Mouse (Mus musculus): ENCODE data around the gene Ccdc14.

Ccdc14 gene

GRCm38 (mm10) chr16:34690334-34691144 lies at the start of gene Ccdc14:
TSS of gene Ccdc14 (plus strand) at chr16:34690616.
- TF ChIP-seq GATA4 (IDR thresholded peaks at IDR 0.05; ENCODE audit: insufficient replicate concordance, low read length): no peak

DNA sequence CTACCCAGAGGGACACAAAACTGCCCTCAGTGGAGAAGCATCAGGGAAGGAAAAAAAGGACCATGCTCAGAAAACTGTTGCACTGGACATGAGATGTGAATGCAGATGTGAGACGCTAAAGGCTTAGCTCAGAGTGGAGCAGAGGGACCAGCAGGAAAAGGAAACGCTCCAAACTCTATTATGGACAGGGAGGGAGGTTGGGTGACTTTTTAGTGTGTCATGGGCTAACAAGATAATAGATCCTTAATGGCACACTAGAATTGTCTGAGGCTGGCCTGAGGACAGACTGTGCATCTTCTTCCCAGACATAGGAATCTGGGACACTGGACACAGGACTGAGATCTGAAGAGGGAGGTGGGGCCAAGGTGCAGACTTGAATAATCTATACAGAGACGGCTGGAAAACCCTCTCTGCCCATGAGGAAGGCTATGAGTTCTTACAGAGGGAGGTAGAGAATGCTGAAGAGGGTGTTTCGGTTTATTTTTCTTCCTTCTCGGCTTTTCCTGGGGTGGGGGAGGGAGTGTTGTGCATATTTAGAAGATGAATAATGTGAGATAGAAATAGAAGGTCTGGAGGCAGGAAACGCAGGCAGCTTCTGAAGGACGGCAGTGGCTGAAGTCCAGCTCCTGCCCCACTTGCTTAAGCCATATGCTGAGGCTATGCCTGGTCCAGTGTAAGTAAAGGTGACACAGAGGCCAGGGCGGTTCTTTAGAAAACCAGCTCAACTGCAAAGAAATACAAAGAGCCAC lies 46.7 kb upstream of the Ccdc14 start:
- no peak for TF ChIP-seq GATA4 (IDR thresholded peaks at IDR 0.05; ENCODE audit: insufficient replicate concordance, low read length)

GRCm38 (mm10) chr16:34649621-34650020 lies 40.8 kb upstream of the Ccdc14 start, which contains the start of gene Ropn1:
TSS of gene Ropn1 (plus strand) at chr16:34649921.
- no peak for TF ChIP-seq GATA4 (IDR thresholded peaks at IDR 0.05; ENCODE audit: insufficient replicate concordance, low read length)

DNA sequence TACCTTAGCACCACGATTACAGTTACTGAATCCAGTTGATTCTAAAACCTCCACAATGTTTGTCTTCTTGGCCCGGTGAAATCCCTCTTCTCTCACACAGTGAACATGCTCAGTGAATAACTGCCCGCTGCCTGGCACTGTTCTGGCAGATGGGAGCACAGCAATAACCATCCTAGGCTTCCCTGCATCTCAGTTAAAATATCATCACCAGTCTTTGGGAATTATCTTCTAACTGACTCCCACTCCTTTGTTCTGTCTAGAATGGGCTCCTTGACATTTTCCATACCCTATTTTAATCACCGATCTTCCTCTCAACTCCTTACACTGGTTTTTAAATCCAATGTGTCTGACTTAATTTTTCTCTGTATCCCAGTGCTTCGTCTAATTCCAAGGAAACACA lies 37.4 kb upstream of the Ccdc14 start:
- TF ChIP-seq GATA4 (IDR thresholded peaks at IDR 0.05; ENCODE audit: insufficient replicate concordance, low read length): no peak

- no peak for TF ChIP-seq GATA4 (IDR thresholded peaks at IDR 0.05; ENCODE audit: insufficient replicate concordance, low read length)
Measured at GRCm38 (mm10) chr16:34657983-34658382, 32.4 kb upstream of the Ccdc14 start.

DNA sequence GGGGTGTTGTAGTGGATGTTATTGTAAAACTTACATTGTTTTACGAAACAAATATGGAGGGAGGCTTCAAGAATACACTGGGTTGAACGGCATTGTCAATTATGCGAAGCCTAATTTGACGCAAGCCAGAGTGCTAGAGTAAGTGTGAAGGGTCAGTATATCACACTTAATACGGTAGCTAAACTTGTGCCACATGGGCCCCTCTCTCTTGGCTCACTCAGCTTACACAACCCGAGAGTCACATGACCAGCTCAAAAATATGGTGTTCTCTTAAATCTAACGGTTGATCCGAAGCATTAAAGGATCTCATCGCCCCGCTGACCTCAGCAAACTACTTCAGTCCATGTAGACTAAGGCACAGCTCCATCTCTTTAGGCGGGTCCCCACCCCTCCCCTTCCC lies 32.0 kb upstream of the Ccdc14 start:
- TF ChIP-seq GATA4 (IDR thresholded peaks at IDR 0.05; ENCODE audit: insufficient replicate concordance, low read length): no peak

GRCm38 (mm10) chr16:34664553-34664952 lies 25.9 kb upstream of the Ccdc14 start:
- no peak for TF ChIP-seq GATA4 (IDR thresholded peaks at IDR 0.05; ENCODE audit: insufficient replicate concordance, low read length)

- TF ChIP-seq GATA4 (IDR thresholded peaks at IDR 0.05; ENCODE audit: insufficient replicate concordance, low read length): no peak
Measured at GRCm38 (mm10) chr16:34667031-34667726, 23.2 kb upstream of the Ccdc14 start.

DNA sequence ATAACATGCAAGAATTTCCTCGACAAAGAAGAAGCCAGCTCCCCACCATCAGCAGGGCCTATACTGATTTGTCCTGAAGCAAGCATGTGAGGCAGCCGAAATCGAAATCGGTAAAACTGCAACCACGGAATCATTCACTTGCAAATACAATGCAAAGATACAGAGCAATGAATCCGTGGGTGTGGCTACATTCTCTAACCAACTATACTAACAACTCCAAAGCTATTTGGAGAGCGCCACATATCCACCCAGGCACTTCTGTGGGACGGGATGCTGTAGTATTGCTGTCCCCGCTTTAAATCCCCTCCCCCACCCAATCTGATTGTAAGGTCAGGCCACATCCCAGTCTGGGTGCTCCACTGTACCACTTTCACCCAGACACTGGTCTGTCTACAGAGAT lies 22.1 kb upstream of the Ccdc14 start:
- no peak for TF ChIP-seq GATA4 (IDR thresholded peaks at IDR 0.05; ENCODE audit: insufficient replicate concordance, low read length)

DNA sequence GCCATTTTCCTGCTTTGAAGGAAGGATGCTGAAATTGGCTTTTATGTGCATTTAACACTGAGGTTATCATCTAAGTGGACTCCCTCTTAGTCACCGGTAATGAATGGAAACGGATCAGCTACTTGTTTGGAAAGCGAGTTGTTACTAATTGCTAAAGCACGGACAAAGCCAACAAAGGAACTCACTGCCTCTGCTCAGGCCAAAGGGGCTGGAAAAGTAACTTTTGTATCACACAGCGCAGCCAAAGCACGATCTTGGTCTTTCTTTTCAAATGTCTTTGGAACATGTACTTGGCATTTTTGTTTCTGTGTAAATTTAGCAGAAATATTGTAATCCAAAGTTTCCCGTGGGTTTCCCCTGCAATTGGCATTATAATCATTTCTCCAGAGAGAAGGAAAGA lies 18.4 kb upstream of the Ccdc14 start:
- TF ChIP-seq GATA4 (IDR thresholded peaks at IDR 0.05; ENCODE audit: insufficient replicate concordance, low read length): no peak

- no peak for TF ChIP-seq GATA4 (IDR thresholded peaks at IDR 0.05; ENCODE audit: insufficient replicate concordance, low read length)
Measured at GRCm38 (mm10) chr16:34672822-34673221, 17.6 kb upstream of the Ccdc14 start.

DNA sequence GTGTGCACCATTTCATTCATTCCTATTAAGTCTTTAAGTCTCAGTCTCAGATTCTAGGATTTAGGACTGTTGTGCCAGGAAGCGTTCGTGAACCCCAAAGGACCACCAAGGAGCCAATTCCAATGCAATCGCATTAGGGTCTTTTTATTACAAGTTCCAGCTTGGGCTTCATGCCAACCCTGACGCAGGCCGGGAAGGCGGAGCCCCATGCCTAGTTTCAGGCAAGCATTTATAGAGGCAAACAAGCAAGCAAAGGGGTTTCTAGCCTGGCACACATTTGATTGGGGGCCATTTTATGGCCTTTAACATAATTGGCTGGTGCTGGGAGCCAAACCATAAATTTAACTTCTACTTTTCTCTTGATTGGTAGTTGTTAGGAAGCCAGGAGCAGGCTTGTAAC lies 16.1 kb upstream of the Ccdc14 start:
- TF ChIP-seq GATA4 (IDR thresholded peaks at IDR 0.05; ENCODE audit: insufficient replicate concordance, low read length): no peak

DNA sequence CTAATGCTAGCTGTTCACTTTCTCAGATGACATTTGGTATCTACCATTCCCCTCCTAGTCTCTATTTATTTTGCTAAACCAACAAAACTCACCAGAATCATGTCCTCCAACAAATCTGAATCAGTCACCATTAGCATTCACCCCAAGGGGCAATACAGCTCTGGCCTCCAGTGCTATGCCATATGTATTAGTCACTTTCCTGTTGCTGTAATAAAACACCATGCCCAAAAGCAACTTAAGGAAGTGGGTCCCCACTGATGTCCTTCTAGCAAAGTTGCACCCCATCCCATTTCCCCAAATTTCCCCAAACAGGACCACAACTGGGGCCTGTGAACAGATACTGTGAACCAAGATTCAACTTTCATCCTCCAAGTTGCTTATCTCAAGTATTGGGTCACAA lies 8.6 kb upstream of the Ccdc14 start:
- no peak for TF ChIP-seq GATA4 (IDR thresholded peaks at IDR 0.05; ENCODE audit: insufficient replicate concordance, low read length)

DNA sequence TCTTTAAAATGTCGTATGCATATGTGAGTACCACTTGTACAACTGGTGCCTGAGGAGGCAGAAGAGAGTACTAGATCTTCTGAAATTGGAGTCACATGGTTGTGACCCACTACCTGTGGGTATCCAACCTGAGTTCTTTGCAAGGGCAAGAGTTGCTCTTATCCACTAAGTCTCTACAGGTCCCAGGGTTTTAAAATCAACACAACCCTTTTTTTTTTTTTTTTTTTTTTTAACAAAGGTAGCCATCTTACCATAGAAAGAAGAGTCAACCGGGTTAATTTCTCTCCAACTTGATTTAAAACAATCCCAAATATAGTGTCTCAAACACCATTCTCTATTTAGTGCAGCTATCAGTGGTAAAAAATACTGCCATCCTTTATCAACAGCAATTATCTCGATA lies 537 bp upstream of the Ccdc14 start:
- no peak for TF ChIP-seq GATA4 (IDR thresholded peaks at IDR 0.05; ENCODE audit: insufficient replicate concordance, low read length)

- TF ChIP-seq GATA4 (IDR thresholded peaks at IDR 0.05; ENCODE audit: insufficient replicate concordance, low read length): no peak
Measured at GRCm38 (mm10) chr16:34691156-34691555, 740 bp downstream of the Ccdc14 start.

- TF ChIP-seq GATA4 (IDR thresholded peaks at IDR 0.05; ENCODE audit: insufficient replicate concordance, low read length): no peak
Measured at GRCm38 (mm10) chr16:34694477-34694876, 4.1 kb downstream of the Ccdc14 start.

All from liver, adult (tissue).